Mouse (Mus musculus): ENCODE measurements around the gene Fnbp1.

Gene Fnbp1

GRCm38 (mm10) chr2:30981790-30982513 lies 159.9 kb downstream of the Fnbp1 start, which contains the start of the genes BC005624 and Usp20:
TSS of gene BC005624 (minus strand) at chr2:30982201.
TSS of gene Usp20 (plus strand) at chr2:30982279.
- peak; percentile 100 for DNase-seq (ENCODE audit: low read depth, low spot score)
